Mouse (Mus musculus): ENCODE data around the gene Vasn.

Gene Vasn

GRCm38 (mm10) chr16:4643670-4644419 lies 4.1 kb downstream of the Vasn start:
- DNase-seq (ENCODE audit: low spot score), result no peak

- DNase-seq (ENCODE audit: low spot score), result no peak
These were observed 6.1 kb downstream of the Vasn start for GRCm38 (mm10) chr16:4645867-4646266.

- DNase-seq (ENCODE audit: low spot score), result no peak
These were observed 7.1 kb downstream of the Vasn start for GRCm38 (mm10) chr16:4646831-4647230.

- DNase-seq (ENCODE audit: low spot score), result no peak
These were observed 8.0 kb downstream of the Vasn start for GRCm38 (mm10) chr16:4647651-4648141.

GRCm38 (mm10) chr16:4648416-4649023 lies 8.8 kb downstream of the Vasn start:
- DNase-seq (ENCODE audit: low spot score), result no peak

- DNase-seq (ENCODE audit: low spot score), result no peak
These were observed 9.5 kb downstream of the Vasn start for GRCm38 (mm10) chr16:4649211-4649610.

GRCm38 (mm10) chr16:4649692-4650091 lies 10.0 kb downstream of the Vasn start:
- DNase-seq (ENCODE audit: low spot score), result no peak

GRCm38 (mm10) chr16:4650161-4650560 lies 10.4 kb downstream of the Vasn start:
- DNase-seq (ENCODE audit: low spot score), result no peak

- no peak for DNase-seq (ENCODE audit: low spot score)
These were observed 11.3 kb downstream of the Vasn start for GRCm38 (mm10) chr16:4651081-4651480.

GRCm38 (mm10) chr16:4651624-4652023 lies 11.9 kb downstream of the Vasn start:
- DNase-seq (ENCODE audit: low spot score), result no peak

GRCm38 (mm10) chr16:4652707-4653416 lies 13.1 kb downstream of the Vasn start:
- no peak for DNase-seq (ENCODE audit: low spot score)

GRCm38 (mm10) chr16:4654706-4655105 lies 15.0 kb downstream of the Vasn start:
- no peak for DNase-seq (ENCODE audit: low spot score)

- DNase-seq (ENCODE audit: low spot score), result no peak
These were observed 15.6 kb downstream of the Vasn start for GRCm38 (mm10) chr16:4655251-4655734.

- DNase-seq (ENCODE audit: low spot score), result no peak
These were observed 16.2 kb downstream of the Vasn start for GRCm38 (mm10) chr16:4655764-4656570.

GRCm38 (mm10) chr16:4656571-4657081 lies 16.9 kb downstream of the Vasn start:
- no peak for DNase-seq (ENCODE audit: low spot score)

- no peak for DNase-seq (ENCODE audit: low spot score)
These were observed 19.1 kb downstream of the Vasn start for GRCm38 (mm10) chr16:4658781-4659245.

- DNase-seq (ENCODE audit: low spot score), result no peak
These were observed 19.6 kb downstream of the Vasn start for GRCm38 (mm10) chr16:4659326-4659725.

GRCm38 (mm10) chr16:4661605-4662004 lies 21.9 kb downstream of the Vasn start:
- DNase-seq (ENCODE audit: low spot score), result no peak

GRCm38 (mm10) chr16:4663806-4664205 lies 24.1 kb downstream of the Vasn start:
- DNase-seq (ENCODE audit: low spot score), result no peak

GRCm38 (mm10) chr16:4665726-4666125 lies 26.0 kb downstream of the Vasn start:
- no peak for DNase-seq (ENCODE audit: low spot score)

- peak; percentile 75 for DNase-seq (ENCODE audit: low spot score)
These were observed 27.6 kb downstream of the Vasn start for GRCm38 (mm10) chr16:4667190-4667808.

Measured in T-cell, adult 2 months (primary cell).